Mouse (Mus musculus) MN1 (cell line): ENCODE measurements around the gene Tas2r109.
"Not testable (repeated sequence)": the region's sequence is repeated elsewhere in the genome, so short reads cannot be mapped to it uniquely, and the experiment has no call there.

Experiments
- DNase-seq: peaks from one replicate; pipeline ENCODE4 v3.0.0-alpha.2; 2016; ENCODE audit warnings: low spot score

Tas2r109 gene

DNA sequence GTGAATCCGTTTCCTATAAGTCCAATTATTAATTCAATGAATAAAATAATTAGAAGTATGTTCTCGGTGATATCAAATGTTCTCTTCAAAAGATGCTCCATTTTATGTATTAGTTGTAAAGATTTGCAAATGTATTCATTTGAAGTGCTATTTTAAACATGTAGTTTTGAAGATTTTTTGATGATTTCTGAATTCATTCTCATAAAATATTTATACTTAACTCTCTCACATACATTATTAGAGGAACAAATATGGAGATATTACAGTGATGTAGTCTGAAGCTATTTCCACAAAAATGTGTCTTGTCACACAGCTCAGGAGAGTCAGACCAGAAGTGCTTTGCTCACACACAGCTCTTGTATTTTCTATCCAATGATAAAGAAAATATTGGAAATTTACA is at the start of gene Tas2r109:
Tas2r109 (minus strand) TSS at position 101 of the 400 bp plus-strand sequence.
- DNase-seq = no peak

DNA sequence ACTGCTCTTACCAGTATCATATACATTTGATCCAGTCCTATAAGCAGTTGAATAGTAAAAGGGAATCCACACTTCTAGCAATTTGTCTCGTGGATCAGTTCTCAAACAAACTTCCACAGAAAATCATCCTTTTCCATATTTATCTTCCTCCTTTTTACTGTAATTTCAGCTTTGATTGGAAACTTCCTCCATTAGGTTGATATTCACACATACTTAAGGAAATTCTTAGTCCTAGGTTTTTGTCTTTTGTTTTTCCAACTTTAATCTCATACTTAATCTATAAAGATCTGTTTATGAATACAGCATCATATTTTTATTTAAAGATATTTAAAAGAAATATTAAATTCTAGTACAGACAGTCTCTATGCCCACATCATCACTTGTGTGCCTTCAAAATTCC is 22.9 kb downstream of the Tas2r109 start, which contains the start of gene Tas2r131:
Tas2r131 (minus strand) TSS at position 101 of the 400 bp plus-strand sequence.
- DNase-seq = no peak

DNA sequence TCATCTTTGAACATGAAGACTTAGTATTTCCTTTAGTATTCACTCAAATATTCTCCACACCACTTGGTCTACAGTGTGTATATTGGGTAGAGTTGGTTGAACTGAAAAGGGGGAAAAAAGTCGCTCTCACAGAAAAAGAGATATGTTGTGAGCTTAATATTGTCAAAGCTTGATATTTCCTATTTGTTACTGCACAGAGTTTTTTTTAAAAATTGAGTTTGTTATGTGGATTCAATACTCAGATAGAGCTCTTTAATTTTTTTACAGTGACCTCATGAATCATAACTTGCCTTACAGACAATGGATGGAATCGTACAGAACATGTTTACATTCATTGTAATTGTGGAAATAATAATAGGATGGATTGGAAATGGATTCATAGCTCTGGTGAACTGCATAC is 30.0 kb downstream of the Tas2r109 start, which contains the start of gene Tas2r129:
Tas2r129 (plus strand) TSS at position 301 of the 400 bp plus-strand sequence.
- DNase-seq = no peak

DNA sequence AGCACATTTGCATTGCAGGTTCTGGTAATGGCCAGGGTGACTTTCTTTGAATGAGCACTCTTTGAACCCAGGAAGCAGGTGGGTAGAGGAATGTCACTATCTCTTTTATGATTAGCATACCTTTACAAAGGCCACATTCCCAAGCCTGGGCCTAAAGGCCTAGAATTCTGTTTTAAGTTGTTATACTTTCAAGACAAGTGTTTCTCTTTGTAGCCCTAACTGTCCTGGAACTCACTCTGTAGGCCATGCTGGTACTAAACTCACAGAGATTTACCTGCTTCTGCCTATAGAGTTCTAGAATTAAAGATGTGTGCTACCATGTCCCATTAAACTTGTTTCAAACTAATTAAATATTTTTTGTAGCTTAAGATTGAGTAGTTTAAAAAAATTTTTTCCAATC is 39.4 kb downstream of the Tas2r109 start:
- not testable (repeated sequence) for DNase-seq
